8 mouse cellular contexts compared by ENCODE assay signal in genomic region chrX:129750094-129750569, GRCm38 (mm10). TPM values are rescaled to one million over a fixed set of nuclear protein-coding genes. Genes with fewer than 3 reads are reported as not detected.
DNase-seq lines count a peak whose midpoint lies in the region; ATAC-seq and TF ChIP-seq lines count a peak whose summit lies in the region.

No protein-coding gene starts in this region.

- peak overlapping the region; percentile 61 for H3K9ac ChIP-seq in kidney, embryonic 14.5 days (ENCODE audit: low read depth, low read length)
- H3K9ac ChIP-seq in lung, embryonic 16.5 days (ENCODE audit: low read length): peak overlapping the region; percentile 72

- peak; percentile 9 to 13 for DNase-seq in left cerebral cortex, adult 8-10 months (ENCODE audit: low spot score in 2 of 2)
- DNase-seq in left cerebral cortex, adult 9 months (ENCODE audit: low spot score in 2 of 2): no peak
- DNase-seq in brain, embryonic 14.5 days (ENCODE audit: low read depth): peak; percentile 40
- DNase-seq in gastrocnemius, postnatal 14 days: peak; percentile 19
- peak; percentile 32 for DNase-seq in retina, postnatal 1 day

- no peaks in the 10 kb centered on the region for H3K9me3 ChIP-seq in kidney, embryonic 14.5 days (ENCODE audit: control insufficient read depth, low read length)
- H3K9me3 ChIP-seq in lung, embryonic 16.5 days (ENCODE audit: control insufficient read depth, low read length): no peaks in the 10 kb centered on the region

- H3K4me3 ChIP-seq in kidney, embryonic 14.5 days (ENCODE audit: low read length): peak overlapping the region; percentile 52
- H3K4me3 ChIP-seq in lung, embryonic 16.5 days (ENCODE audit: low read length): peak overlapping the region; percentile 64

- intact Hi-C loops in gastrocnemius, postnatal 14 days (cut with DNase I; ENCODE audit: low total_unique reads): no loop called here

- no peak overlapping the region for H3K27ac ChIP-seq in kidney, embryonic 14.5 days (ENCODE audit: low read depth, low read length)
- H3K27ac ChIP-seq in lung, embryonic 16.5 days (ENCODE audit: low read length): peak overlapping the region; percentile 72

- no peak for TF ChIP-seq POLR2A in brain, embryonic 14.5 days (IDR thresholded peaks at IDR 0.05; ENCODE audit: borderline replicate concordance, extremely low read depth, insufficient read depth, insufficient read length, poor library complexity, severe bottlenecking)

- WGBS in kidney, embryonic 14.5 days: 30% methylated on average over 25 of the region's 31 CpGs
- 14% methylated on average over 27 of the region's 31 CpGs for WGBS in lung, embryonic 16.5 days

- TF ChIP-seq CTCF in brain, embryonic 14.5 days (IDR thresholded peaks at IDR 0.05; ENCODE audit: borderline replicate concordance, extremely low read depth, insufficient read depth, insufficient read length): no peak

- H3K36me3 ChIP-seq in kidney, embryonic 14.5 days (ENCODE audit: control insufficient read depth, insufficient read depth, low read length): no peaks in the 10 kb centered on the region
- H3K36me3 ChIP-seq in lung, embryonic 16.5 days (ENCODE audit: control insufficient read depth, insufficient read depth, low read length): no peaks in the 10 kb centered on the region

- no peaks in the 10 kb centered on the region for H3K4me1 ChIP-seq in kidney, embryonic 14.5 days (ENCODE audit: control insufficient read depth, insufficient read depth, low read length)
- no peaks in the 10 kb centered on the region for H3K4me1 ChIP-seq in lung, embryonic 16.5 days (replicated peaks; ENCODE audit: control insufficient read depth, insufficient read depth, low read length)

- peak; percentile 76 for ATAC-seq in kidney, embryonic 14.5 days (ENCODE audit: low FRiP score, low TSS enrichment)
- peak; percentile 72 for ATAC-seq in lung, embryonic 16.5 days (ENCODE audit: low read depth)
- no peak for ATAC-seq in erythroid progenitor cell, adult 5-6 weeks (replicated peaks; ENCODE audit: low FRiP score, poor library complexity, severe bottlenecking)

- no peaks in the 10 kb centered on the region for H3K27me3 ChIP-seq in kidney, embryonic 14.5 days (ENCODE audit: control insufficient read depth, insufficient read depth, low read length)
- no peaks in the 10 kb centered on the region for H3K27me3 ChIP-seq in lung, embryonic 16.5 days (ENCODE audit: control insufficient read depth, insufficient read depth, low read depth, low read length)

- H3K4me2 ChIP-seq in kidney, embryonic 14.5 days (replicated peaks; ENCODE audit: low read depth, low read length): peak overlapping the region; percentile 45
- H3K4me2 ChIP-seq in lung, embryonic 16.5 days (ENCODE audit: low read depth, low read length): peak overlapping the region; percentile 56

RNA-seq across cellular contexts. Expression of gene Diaph2, which starts 0.6 kb away (rescaled TPM):
- total RNA-seq in left cerebral cortex, adult 8-10 months (2022): 10 to 100 TPM; 24.1 to 31.9 (median 26.8) TPM
- 3.9 and 4.6 TPM in 2 replicates for polyA plus RNA-seq in brain, embryonic 14.5 days (2012; rRNA removed)
- 1 to 10 TPM; 5.1 to 5.3 TPM for total RNA-seq in gastrocnemius, postnatal 14 days (2021)
- polyA plus RNA-seq in kidney, embryonic 14.5 days (2014; fragmentation: Nextera tagmentation; extraction: Ambion mirVana): 4.8 and 7.2 TPM in 2 replicates
- polyA plus RNA-seq in lung, embryonic 16.5 days (2015; fragmentation: Nextera tagmentation; extraction: Ambion mirVana): 8.4 and 9.1 TPM in 2 replicates
- 7.5 and 8.3 TPM in 2 replicates for total RNA-seq in erythroid progenitor cell, adult 5-6 weeks (2015; ENCODE audit: low replicate concordance)
- 0.38 and 1.7 TPM in 2 replicates for total RNA-seq in erythroid progenitor cell, adult 5-6 weeks (2017; ENCODE audit: low replicate concordance)

Comparison
In these comparisons a context has a peak if more than half of its experiments do, and no peak if none do; other contexts are left out.
1. DNase-seq: peak in left cerebral cortex, adult 8-10 months (2 of 2), brain, embryonic 14.5 days (single experiment), gastrocnemius, postnatal 14 days (single experiment) and retina, postnatal 1 day (single experiment); none in left cerebral cortex, adult 9 months (0 of 2).